Mouse (Mus musculus) adrenal gland (tissue): ENCODE measurements around the gene Mamld1.

Source experiments
- intact Hi-C: fragments of 180-260 bp; cut with DNase I; formaldehyde crosslinking; loops from one replicate; pipeline ENCODE4 v1.15.1; 2025

Gene Mamld1

GRCm38 (mm10) chrX:71122359-71123293 is 72.6 kb downstream of the Mamld1 start:
- intact Hi-C loops: no loop called here

GRCm38 (mm10) chrX:71125013-71125412 is 75.0 kb downstream of the Mamld1 start:
- intact Hi-C loops: no loop called here

GRCm38 (mm10) chrX:71131464-71131863 is 81.4 kb downstream of the Mamld1 start:
- intact Hi-C loops: loop anchor here (5.0 kb wide), 1 partner anchor 79 kb away; the partner anchor contains the start of gene Mamld1

GRCm38 (mm10) chrX:71141390-71141789 is 91.3 kb downstream of the Mamld1 start:
- intact Hi-C loops: loop anchor here (10.0 kb wide), 1 partner anchor 83 kb away; no protein-coding TSS in a partner anchor

GRCm38 (mm10) chrX:71149441-71150050 is 99.5 kb downstream of the Mamld1 start:
- intact Hi-C loops: loop anchor here (10.0 kb wide), 1 partner anchor 75 kb away; no protein-coding TSS in a partner anchor

- intact Hi-C loops: no loop called here
Observed at GRCm38 (mm10) chrX:71150551-71151001, 100.5 kb downstream of the Mamld1 start.

GRCm38 (mm10) chrX:71181526-71181925 is 131.5 kb downstream of the Mamld1 start:
- intact Hi-C loops: no loop called here

GRCm38 (mm10) chrX:71183671-71184070 is 133.6 kb downstream of the Mamld1 start:
- intact Hi-C loops: no loop called here

- intact Hi-C loops: no loop called here
Observed at GRCm38 (mm10) chrX:71186396-71186795, 136.3 kb downstream of the Mamld1 start.

GRCm38 (mm10) chrX:71204776-71205175 is 154.7 kb downstream of the Mamld1 start:
- intact Hi-C loops: no loop called here
